Mouse (Mus musculus): Measurements from ENCODE around the gene Lrrc61. TPM values are rescaled to one million over a fixed set of nuclear protein-coding genes. Genes with fewer than 3 reads are reported as not detected.

Gene Lrrc61
- total RNA-seq, 2 experiments from 2014 or later: 31.6 to 43.3 TPM

- DNase-seq (ENCODE audit: low spot score in 2 of 2): no peak
- intact Hi-C loops (cut with DNase I): no loop called here
Measured at GRCm38 (mm10) chr6:48545251-48545650, 9.3 kb upstream of the Lrrc61 start.

- DNase-seq (ENCODE audit: low spot score in 2 of 2): no peak
- intact Hi-C loops (cut with DNase I): no loop called here
Measured at GRCm38 (mm10) chr6:48546271-48546670, 8.3 kb upstream of the Lrrc61 start.

GRCm38 (mm10) chr6:48546858-48547257 is 7.7 kb upstream of the Lrrc61 start:
- DNase-seq (ENCODE audit: low spot score in 2 of 2): no peak
- intact Hi-C loops (cut with DNase I): no loop called here

- intact Hi-C loops (cut with DNase I): no loop called here
- no peak for DNase-seq (ENCODE audit: low spot score in 2 of 2)
Measured at GRCm38 (mm10) chr6:48548314-48548713, 6.3 kb upstream of the Lrrc61 start.

- intact Hi-C loops (cut with DNase I): loop anchor here (5.0 kb wide), 1 partner anchor 74 kb away; the partner anchor contains the start of gene AI854703
- no peak for DNase-seq (ENCODE audit: low spot score in 2 of 2)
Measured at GRCm38 (mm10) chr6:48552918-48553317, 1.7 kb upstream of the Lrrc61 start.

- no peak for DNase-seq (ENCODE audit: low spot score in 2 of 2)
- intact Hi-C loops (cut with DNase I): loop anchor here (2.0 to 5.0 kb wide), 2 partner anchors 39 to 73 kb away; partner anchors contain the start of genes AI854703, Gm44965 and Repin1
Measured at GRCm38 (mm10) chr6:48553819-48554218, 777 bp upstream of the Lrrc61 start.

GRCm38 (mm10) chr6:48555104-48555890 is 701 bp downstream of the Lrrc61 start:
- intact Hi-C loops (cut with DNase I): loop anchor here (1.0 to 2.0 kb wide), 2 partner anchors 38 to 111 kb away; partner anchors contain the start of genes Gm44965 and Repin1
- DNase-seq (ENCODE audit: low spot score in 2 of 2): peak in 1 of 2 experiments; percentile 62

- no peak for DNase-seq (ENCODE audit: low spot score in 2 of 2)
- intact Hi-C loops (cut with DNase I): loop anchor here (1.0 to 2.0 kb wide), 2 partner anchors 37 to 112 kb away; partner anchors contain the start of genes Gm44965 and Repin1
Measured at GRCm38 (mm10) chr6:48555956-48556355, 1.4 kb downstream of the Lrrc61 start.

GRCm38 (mm10) chr6:48565693-48566310 is 11.2 kb downstream of the Lrrc61 start:
- intact Hi-C loops (cut with DNase I): no loop called here
- DNase-seq (ENCODE audit: low spot score in 2 of 2): no peak

- no peak for DNase-seq (ENCODE audit: low spot score in 2 of 2)
- intact Hi-C loops (cut with DNase I): no loop called here
Measured at GRCm38 (mm10) chr6:48566312-48566711, 11.7 kb downstream of the Lrrc61 start.

GRCm38 (mm10) chr6:48568036-48568984 is 13.7 kb downstream of the Lrrc61 start:
- no peak for DNase-seq (ENCODE audit: low spot score in 2 of 2)
- intact Hi-C loops (cut with DNase I): no loop called here

GRCm38 (mm10) chr6:48569065-48569807 is 14.6 kb downstream of the Lrrc61 start:
- no peak for DNase-seq (ENCODE audit: low spot score in 2 of 2)
- intact Hi-C loops (cut with DNase I): no loop called here

GRCm38 (mm10) chr6:48572014-48572413 is 17.4 kb downstream of the Lrrc61 start:
- intact Hi-C loops (cut with DNase I): no loop called here

GRCm38 (mm10) chr6:48572572-48573061 is 18.0 kb downstream of the Lrrc61 start, which contains the start of gene Rarres2:
Rarres2 (minus strand) TSS chr6:48572789.
- intact Hi-C loops (cut with DNase I): no loop called here
- no peak for DNase-seq (ENCODE audit: low spot score in 2 of 2)

More at GRCm38 (mm10) chr6:48572014-48572413, 17.4 kb downstream of the Lrrc61 start:
- no peak for DNase-seq (ENCODE audit: low spot score in 2 of 2)

- DNase-seq (ENCODE audit: low spot score in 2 of 2): no peak
- intact Hi-C loops (cut with DNase I): no loop called here
Measured at GRCm38 (mm10) chr6:48573280-48573679, 18.7 kb downstream of the Lrrc61 start.

- intact Hi-C loops (cut with DNase I): no loop called here
- DNase-seq (ENCODE audit: low spot score in 2 of 2): no peak
Measured at GRCm38 (mm10) chr6:48573981-48574380, 19.4 kb downstream of the Lrrc61 start.

- no peak for DNase-seq (ENCODE audit: low spot score in 2 of 2)
- intact Hi-C loops (cut with DNase I): no loop called here
Measured at GRCm38 (mm10) chr6:48578736-48579135, 24.1 kb downstream of the Lrrc61 start.

- DNase-seq (ENCODE audit: low spot score in 2 of 2): no peak
- intact Hi-C loops (cut with DNase I): no loop called here
Measured at GRCm38 (mm10) chr6:48579215-48579648, 24.6 kb downstream of the Lrrc61 start.

- intact Hi-C loops (cut with DNase I): loop anchor here (5.0 kb wide), 1 partner anchor 61 kb away; no protein-coding TSS in a partner anchor
- no peak for DNase-seq (ENCODE audit: low spot score in 2 of 2)
Measured at GRCm38 (mm10) chr6:48581257-48581656, 26.7 kb downstream of the Lrrc61 start.
